Mouse (Mus musculus): ENCODE results near the gene Mrm3. TPM values are rescaled to one million over a fixed set of nuclear protein-coding genes. Genes with fewer than 3 reads are reported as not detected.

Mrm3 gene
- polyA plus RNA-seq, 1 experiment, result 2.7 TPM

GRCm38 (mm10) chr11:76286534-76287126, 43.1 kb downstream of the Mrm3 start:
- no peak for TF ChIP-seq POLR2A (IDR thresholded peaks at IDR 0.05; ENCODE audit: low read depth, low read length)
- no peak for TF ChIP-seq CTCF (IDR thresholded peaks at IDR 0.05; ENCODE audit: extremely low read depth, insufficient read depth, insufficient read length, insufficient replicate concordance)
- 76% methylated on average over 10 of the region's 10 CpGs for WGBS
- DNase-seq (ENCODE audit: low read depth in 1 of 2, low spot score in 2 of 2), result no peak

GRCm38 (mm10) chr11:76287301-76287700, 43.8 kb downstream of the Mrm3 start:
- 81% methylated on average over 10 of the region's 10 CpGs for WGBS
- TF ChIP-seq POLR2A (IDR thresholded peaks at IDR 0.05; ENCODE audit: low read depth, low read length) (no peak), CTCF (IDR thresholded peaks at IDR 0.05; ENCODE audit: extremely low read depth, insufficient read depth, insufficient read length, insufficient replicate concordance) (no peak)
- Histone ChIP-seq H3K27ac (ENCODE audit: insufficient read depth, low read length) (no peak overlapping the region), H3K36me3 (ENCODE audit: control insufficient read depth, insufficient read depth, low read length) (no peaks in the 10 kb centered on the region), H3K4me1 (ENCODE audit: control insufficient read depth, insufficient read depth, insufficient read length) (no peaks in the 10 kb centered on the region), H3K4me3 (ENCODE audit: extremely low read depth, insufficient read depth, insufficient read length) (no peak overlapping the region), H3K27me3 (ENCODE audit: control insufficient read depth, insufficient read depth, low read length) (no peaks in the 10 kb centered on the region)
- no peak for DNase-seq (ENCODE audit: low read depth in 1 of 2, low spot score in 2 of 2)

More at GRCm38 (mm10) chr11:76286534-76287126, 43.1 kb downstream of the Mrm3 start:
- H3K4me3 ChIP-seq (ENCODE audit: extremely low read depth, insufficient read depth, insufficient read length), result no peak overlapping the region
- no peaks in the 10 kb centered on the region for H3K27me3 ChIP-seq (ENCODE audit: control insufficient read depth, insufficient read depth, low read length)
- H3K36me3 ChIP-seq (ENCODE audit: control insufficient read depth, insufficient read depth, low read length), result no peaks in the 10 kb centered on the region
- no peak overlapping the region for H3K27ac ChIP-seq (ENCODE audit: insufficient read depth, low read length)
- no peaks in the 10 kb centered on the region for H3K4me1 ChIP-seq (ENCODE audit: control insufficient read depth, insufficient read depth, insufficient read length)

GRCm38 (mm10) chr11:76288645-76289044, 45.1 kb downstream of the Mrm3 start:
- no peak overlapping the region for H3K27ac ChIP-seq (ENCODE audit: insufficient read depth, low read length)
- H3K36me3 ChIP-seq (ENCODE audit: control insufficient read depth, insufficient read depth, low read length), result no peaks in the 10 kb centered on the region
- H3K4me3 ChIP-seq (ENCODE audit: extremely low read depth, insufficient read depth, insufficient read length), result no peak overlapping the region
- TF ChIP-seq CTCF (IDR thresholded peaks at IDR 0.05; ENCODE audit: extremely low read depth, insufficient read depth, insufficient read length, insufficient replicate concordance), result no peak
- no peak for TF ChIP-seq POLR2A (IDR thresholded peaks at IDR 0.05; ENCODE audit: low read depth, low read length)
- WGBS, result 76% methylated on average over 6 of the region's 6 CpGs
- no peaks in the 10 kb centered on the region for H3K4me1 ChIP-seq (ENCODE audit: control insufficient read depth, insufficient read depth, insufficient read length)
- no peaks in the 10 kb centered on the region for H3K27me3 ChIP-seq (ENCODE audit: control insufficient read depth, insufficient read depth, low read length)
- no peak for DNase-seq (ENCODE audit: low read depth in 1 of 2, low spot score in 2 of 2)

GRCm38 (mm10) chr11:76290367-76290766, 46.9 kb downstream of the Mrm3 start:
- TF ChIP-seq POLR2A (IDR thresholded peaks at IDR 0.05; ENCODE audit: low read depth, low read length) (no peak), CTCF (IDR thresholded peaks at IDR 0.05; ENCODE audit: extremely low read depth, insufficient read depth, insufficient read length, insufficient replicate concordance) (no peak)

GRCm38 (mm10) chr11:76291960-76292359, 48.4 kb downstream of the Mrm3 start:
- H3K27ac ChIP-seq (ENCODE audit: insufficient read depth, low read length), result peak overlapping the region; percentile 33; the same call in 1 of the 2 replicates
- H3K27me3 ChIP-seq (ENCODE audit: control insufficient read depth, insufficient read depth, low read length), result no peaks in the 10 kb centered on the region
- no peak for TF ChIP-seq POLR2A (IDR thresholded peaks at IDR 0.05; ENCODE audit: low read depth, low read length)
- no peak for TF ChIP-seq CTCF (IDR thresholded peaks at IDR 0.05; ENCODE audit: extremely low read depth, insufficient read depth, insufficient read length, insufficient replicate concordance)
- no peaks in the 10 kb centered on the region for H3K4me1 ChIP-seq (ENCODE audit: control insufficient read depth, insufficient read depth, insufficient read length)
- no peaks in the 10 kb centered on the region for H3K36me3 ChIP-seq (ENCODE audit: control insufficient read depth, insufficient read depth, low read length)
- H3K4me3 ChIP-seq (ENCODE audit: extremely low read depth, insufficient read depth, insufficient read length), result no peak overlapping the region
- no peak for DNase-seq (ENCODE audit: low read depth in 1 of 2, low spot score in 2 of 2)
- WGBS, result 85% methylated on average over 4 of the region's 4 CpGs

More at GRCm38 (mm10) chr11:76290367-76290766, 46.9 kb downstream of the Mrm3 start:
- Histone ChIP-seq H3K27me3 (ENCODE audit: control insufficient read depth, insufficient read depth, low read length) (no peaks in the 10 kb centered on the region), H3K27ac (ENCODE audit: insufficient read depth, low read length) (no peak overlapping the region), H3K4me1 (ENCODE audit: control insufficient read depth, insufficient read depth, insufficient read length) (no peaks in the 10 kb centered on the region), H3K36me3 (ENCODE audit: control insufficient read depth, insufficient read depth, low read length) (no peaks in the 10 kb centered on the region), H3K4me3 (ENCODE audit: extremely low read depth, insufficient read depth, insufficient read length) (no peak overlapping the region)
- WGBS, result 68% methylated on average over 11 of the region's 11 CpGs
- DNase-seq (ENCODE audit: low read depth in 1 of 2, low spot score in 2 of 2), result no peak

- WGBS, result 84% methylated on average over 15 of the region's 15 CpGs
- H3K4me3 ChIP-seq (ENCODE audit: extremely low read depth, insufficient read depth, insufficient read length), result no peak overlapping the region
- H3K4me1 ChIP-seq (ENCODE audit: control insufficient read depth, insufficient read depth, insufficient read length), result no peaks in the 10 kb centered on the region
- TF ChIP-seq POLR2A (IDR thresholded peaks at IDR 0.05; ENCODE audit: low read depth, low read length) (no peak), CTCF (IDR thresholded peaks at IDR 0.05; ENCODE audit: extremely low read depth, insufficient read depth, insufficient read length, insufficient replicate concordance) (no peak)
- H3K27ac ChIP-seq (ENCODE audit: insufficient read depth, low read length), result peak overlapping the region; percentile 33; the same call in 1 of the 2 replicates
- no peak for DNase-seq (ENCODE audit: low read depth in 1 of 2, low spot score in 2 of 2)
- no peaks in the 10 kb centered on the region for H3K36me3 ChIP-seq (ENCODE audit: control insufficient read depth, insufficient read depth, low read length)
- H3K27me3 ChIP-seq (ENCODE audit: control insufficient read depth, insufficient read depth, low read length), result no peaks in the 10 kb centered on the region
Measured at GRCm38 (mm10) chr11:76292398-76292797, 48.9 kb downstream of the Mrm3 start.

GRCm38 (mm10) chr11:76292831-76293230, 49.3 kb downstream of the Mrm3 start:
- no peaks in the 10 kb centered on the region for H3K36me3 ChIP-seq (ENCODE audit: control insufficient read depth, insufficient read depth, low read length)
- TF ChIP-seq POLR2A (IDR thresholded peaks at IDR 0.05; ENCODE audit: low read depth, low read length) (no peak), CTCF (IDR thresholded peaks at IDR 0.05; ENCODE audit: extremely low read depth, insufficient read depth, insufficient read length, insufficient replicate concordance) (no peak)
- H3K27ac ChIP-seq (ENCODE audit: insufficient read depth, low read length), result peak overlapping the region; percentile 33; the same call in 1 of the 2 replicates
- no peak for DNase-seq (ENCODE audit: low read depth in 1 of 2, low spot score in 2 of 2)
- no peaks in the 10 kb centered on the region for H3K4me1 ChIP-seq (ENCODE audit: control insufficient read depth, insufficient read depth, insufficient read length)
- no peak overlapping the region for H3K4me3 ChIP-seq (ENCODE audit: extremely low read depth, insufficient read depth, insufficient read length)
- WGBS, result 90% methylated on average over 6 of the region's 6 CpGs
- H3K27me3 ChIP-seq (ENCODE audit: control insufficient read depth, insufficient read depth, low read length), result no peaks in the 10 kb centered on the region

All from spleen, adult 2 months (tissue).